ENCODE assay signal across 8 mouse cellular contexts in the genomic region with DNA sequence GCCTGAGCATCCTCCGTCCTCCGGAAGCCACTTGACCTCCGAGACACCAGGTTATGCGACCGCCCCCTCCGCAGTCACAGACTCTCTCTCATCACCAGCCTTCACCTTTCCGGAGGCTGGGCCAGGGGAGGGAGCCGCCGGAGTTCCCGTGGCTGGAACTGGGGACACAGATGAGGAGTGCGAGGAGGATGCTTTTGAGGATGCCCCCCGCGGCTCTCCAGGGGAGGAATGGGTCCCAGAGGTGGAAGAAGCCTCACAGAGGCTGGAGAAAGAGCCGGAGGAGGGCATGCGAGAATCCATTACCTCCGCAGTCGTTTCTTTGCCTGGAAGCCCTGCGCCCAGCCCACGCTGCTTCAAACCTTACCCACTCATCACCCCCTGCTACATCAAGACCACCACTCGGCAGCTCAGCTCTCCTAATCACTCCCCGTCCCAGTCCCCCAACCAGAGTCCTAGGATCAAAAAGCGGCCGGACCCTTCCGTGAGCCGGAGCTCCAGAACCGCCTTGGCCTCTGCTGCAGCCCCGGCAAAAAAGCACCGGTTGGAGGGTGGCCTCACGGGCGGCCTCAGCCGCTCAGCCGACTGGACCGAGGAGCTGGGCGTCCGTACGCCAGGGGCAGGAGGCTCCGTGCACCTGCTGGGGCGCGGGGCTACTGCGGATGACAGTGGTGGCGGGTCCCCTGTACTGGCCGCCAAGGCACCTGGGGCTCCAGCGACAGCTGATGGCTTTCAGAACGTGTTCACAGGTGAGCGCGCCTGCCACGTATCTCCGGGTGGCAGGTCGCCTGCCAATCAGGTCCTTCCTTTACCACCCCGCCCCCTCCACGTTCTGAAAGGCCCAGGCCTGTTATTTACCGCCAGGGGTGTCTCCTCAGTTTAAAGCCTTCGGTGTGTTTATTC. TPM values are rescaled to one million over a fixed set of nuclear protein-coding genes. Genes with fewer than 3 reads are reported as not detected.
DNase-seq lines count a peak whose midpoint lies in the region; ATAC-seq and TF ChIP-seq lines count a peak whose summit lies in the region.

No protein-coding gene starts in this region.

- no peaks in the 10 kb centered on the region for H3K27me3 ChIP-seq in forebrain, embryonic 11.5 days (ENCODE audit: control insufficient read depth, insufficient read depth, low read length)
- no peaks in the 10 kb centered on the region for H3K27me3 ChIP-seq in hindbrain, postnatal 0 days (ENCODE audit: insufficient read depth, low read length)
- peaks cover 23% of the 10 kb centered on the region for H3K27me3 ChIP-seq in limb, embryonic 10.5 days (ENCODE audit: low read depth, poor library complexity, severe bottlenecking)

- peak overlapping the region; percentile 69 for H3K4me3 ChIP-seq in forebrain, embryonic 11.5 days (ENCODE audit: low read depth, low read length)
- peak overlapping the region; percentile 87 for H3K4me3 ChIP-seq in hindbrain, postnatal 0 days (ENCODE audit: low read length)
- H3K4me3 ChIP-seq in limb, embryonic 10.5 days: peak overlapping the region; percentile 72

- peak overlapping the region; percentile 84 for H3K9ac ChIP-seq in forebrain, embryonic 11.5 days (ENCODE audit: low read length)
- H3K9ac ChIP-seq in hindbrain, postnatal 0 days (replicated peaks; ENCODE audit: low read length): peak overlapping the region; percentile 88

- H3K4me2 ChIP-seq in forebrain, embryonic 11.5 days (ENCODE audit: low read depth, low read length, severe bottlenecking): peak overlapping the region; percentile 97
- H3K4me2 ChIP-seq in hindbrain, postnatal 0 days (ENCODE audit: low read depth, low read length): peak overlapping the region; percentile 92

- peaks cover 10% of the 10 kb centered on the region; the same call in 1 of the 2 replicates for H3K4me1 ChIP-seq in forebrain, embryonic 11.5 days (replicated peaks; ENCODE audit: control insufficient read depth, insufficient read depth, low read length)
- H3K4me1 ChIP-seq in hindbrain, postnatal 0 days (ENCODE audit: insufficient read depth, low read length): peaks cover 21% of the 10 kb centered on the region
- peaks cover 23% of the 10 kb centered on the region for H3K4me1 ChIP-seq in limb, embryonic 10.5 days

- 1% methylated on average over 53 of the region's 53 CpGs for WGBS in forebrain, embryonic 11.5 days
- under 1% methylated on average over 51 of the region's 53 CpGs for WGBS in hindbrain, postnatal 0 days
- 1% methylated on average over 53 of the region's 53 CpGs for WGBS in limb, embryonic 10.5 days

- peak; percentile 19 for ATAC-seq in forebrain, embryonic 11.5 days (replicated peaks; ENCODE audit: low FRiP score)
- peak; percentile 63 for ATAC-seq in hindbrain, postnatal 0 days

- TF ChIP-seq CTCF in hindbrain, postnatal 0 days (IDR thresholded peaks at IDR 0.05; ENCODE audit: low read depth): peak; percentile 20; the same call in 1 of the 2 replicates

- no peaks in the 10 kb centered on the region for H3K9me3 ChIP-seq in forebrain, embryonic 11.5 days (ENCODE audit: control insufficient read depth, low read length)
- no peaks in the 10 kb centered on the region for H3K9me3 ChIP-seq in hindbrain, postnatal 0 days (ENCODE audit: low read length)
- H3K9me3 ChIP-seq in limb, embryonic 10.5 days (replicated peaks): no peaks in the 10 kb centered on the region

- no peaks in the 10 kb centered on the region; the same call in 1 of the 2 replicates for H3K36me3 ChIP-seq in forebrain, embryonic 11.5 days (ENCODE audit: control insufficient read depth, insufficient read depth, low read length)
- no peaks in the 10 kb centered on the region for H3K36me3 ChIP-seq in hindbrain, postnatal 0 days (ENCODE audit: insufficient read depth, low read length)
- H3K36me3 ChIP-seq in limb, embryonic 10.5 days: no peaks in the 10 kb centered on the region

- no peak overlapping the region for H3K27ac ChIP-seq in forebrain, embryonic 11.5 days (ENCODE audit: low read depth, low read length)
- H3K27ac ChIP-seq in hindbrain, postnatal 0 days: peak overlapping the region; percentile 93
- peak overlapping the region; percentile 81; the same call in 1 of the 2 replicates for H3K27ac ChIP-seq in limb, embryonic 10.5 days

- DNase-seq in gastrocnemius, postnatal 25 days: peak; percentile 5
- DNase-seq in gastrocnemius, adult 18-20 months (ENCODE audit: low spot score): no peak
- DNase-seq in brain, adult 2 months (ENCODE audit: low read depth, low spot score): peak; percentile 93
- DNase-seq in forebrain, embryonic 11.5 days (ENCODE audit: low spot score): peak; percentile 76
- peak; percentile 83 for DNase-seq in hindbrain, postnatal 0 days (ENCODE audit: low spot score)
- peak; percentile 59 for DNase-seq in limb, embryonic 10.5 days (ENCODE audit: low spot score)
- DNase-seq in neural tube, embryonic 10.5 days (ENCODE audit: extremely low spot score, low spot score): peak; percentile 40
- peak; percentile 3 to 9 for DNase-seq in thymus, postnatal 36 days

RNA-seq across cellular contexts. Expression of gene Fmn2, which starts 1.5 kb away (rescaled TPM):
- under 1 TPM; 0.21 to 0.41 TPM for total RNA-seq in gastrocnemius, postnatal 25 days (2021)
- total RNA-seq in gastrocnemius, adult 18-20 months (2021): under 1 TPM; 0.14 to 0.19 TPM
- polyA plus RNA-seq in forebrain, embryonic 11.5 days (2014; fragmentation: Nextera tagmentation; extraction: Ambion mirVana): 5.5 and 8.0 TPM in 2 replicates
- 18.8 and 20.8 TPM in 2 replicates for total RNA-seq in hindbrain, postnatal 0 days (2014; rRNA removed)
- 6.8 and 7.8 TPM in 2 replicates for polyA plus RNA-seq in hindbrain, postnatal 0 days (2015; fragmentation: Nextera tagmentation; extraction: Ambion mirVana)
- polyA plus RNA-seq in limb, embryonic 10.5 days (2016; fragmentation: Nextera tagmentation; extraction: Ambion mirVana): 0.73 and 1.2 TPM in 2 replicates

Comparison
In these comparisons a context has a peak if more than half of its experiments do, and no peak if none do; other contexts are left out.
1. RNA of gene Fmn2, which starts 1.5 kb away (total RNA-seq): 18.8 to 20.8 TPM in hindbrain, postnatal 0 days; 0.21 to 0.41 TPM in gastrocnemius, postnatal 25 days and 0.14 to 0.19 TPM in gastrocnemius, adult 18-20 months; every median in the first group is over 10 times any median in the second.
2. Peak in every context shown above with its lines, with median percentiles within 50 percentile points of each other: H3K4me3 ChIP-seq.